Mouse (Mus musculus): ENCODE measurements around the gene Pkn1. TPM values are rescaled to one million over a fixed set of nuclear protein-coding genes. Genes with fewer than 3 reads are reported as not detected.

Pkn1 gene
- polyA plus RNA-seq, 1 experiment from 2014 or later: 22.7 TPM

- Histone ChIP-seq H3K9ac (ENCODE audit: low read length) (no peak overlapping the region), H3K4me1 (ENCODE audit: control insufficient read depth in 2 of 2, insufficient read depth in 2 of 2, low read length in 2 of 2) (peaks cover 3% of the 10 kb centered on the region in 2 experiments; a peak in 1 of 4 replicates), H3K27ac (replicated peaks in 1 of 2; ENCODE audit: control insufficient read depth in 1 of 2, insufficient read depth in 1 of 2, low read depth in 2 of 2, low read length in 2 of 2) (no peak overlapping the region), H3K4me3 (ENCODE audit: control insufficient read depth in 1 of 2, insufficient read depth in 1 of 2, low read depth in 1 of 2, low read length in 2 of 2) (no peak overlapping the region), H3K9me3 (ENCODE audit: control insufficient read depth, low read length) (no peaks in the 10 kb centered on the region), H3K27me3 (ENCODE audit: control insufficient read depth, insufficient read depth, low read length) (no peaks in the 10 kb centered on the region), H3K36me3 (ENCODE audit: control insufficient read depth, insufficient read depth, low read length) (no peaks in the 10 kb centered on the region), H3K4me2 (ENCODE audit: low read length) (no peak overlapping the region)
- ATAC-seq (ENCODE audit: insufficient number of reproducible peaks, insufficient read depth, low FRiP score, low read depth): no peak
- WGBS: 30% methylated on average over 3 of the region's 3 CpGs
These were observed 74.2 kb downstream of the Pkn1 start for GRCm38 (mm10) chr8:83624739-83625138.

- peaks cover 3% of the 10 kb centered on the region in 2 experiments; a peak in 1 of 4 replicates for H3K4me1 ChIP-seq (ENCODE audit: control insufficient read depth in 2 of 2, insufficient read depth in 2 of 2, low read length in 2 of 2)
- H3K9ac ChIP-seq (ENCODE audit: low read length): no peak overlapping the region
- 53% methylated on average over 7 of the region's 7 CpGs for WGBS
- ATAC-seq (ENCODE audit: insufficient number of reproducible peaks, insufficient read depth, low FRiP score, low read depth): no peak
- no peaks in the 10 kb centered on the region for H3K27me3 ChIP-seq (ENCODE audit: control insufficient read depth, insufficient read depth, low read length)
- H3K4me3 ChIP-seq (ENCODE audit: control insufficient read depth in 1 of 2, insufficient read depth in 1 of 2, low read depth in 1 of 2, low read length in 2 of 2): no peak overlapping the region
- no peak overlapping the region for H3K27ac ChIP-seq (replicated peaks in 1 of 2; ENCODE audit: control insufficient read depth in 1 of 2, insufficient read depth in 1 of 2, low read depth in 2 of 2, low read length in 2 of 2)
- no peak overlapping the region for H3K4me2 ChIP-seq (ENCODE audit: low read length)
- H3K36me3 ChIP-seq (ENCODE audit: control insufficient read depth, insufficient read depth, low read length): no peaks in the 10 kb centered on the region
- H3K9me3 ChIP-seq (ENCODE audit: control insufficient read depth, low read length): 0 out of 2 replicates have a peak, but pooled peaks cover under 1% of the 10 kb centered on the region
These were observed 75.4 kb downstream of the Pkn1 start for GRCm38 (mm10) chr8:83623549-83623948.

- Histone ChIP-seq H3K27me3 (ENCODE audit: control insufficient read depth, insufficient read depth, low read length) (no peaks in the 10 kb centered on the region), H3K4me2 (ENCODE audit: low read length) (peak overlapping the region; percentile 73), H3K36me3 (ENCODE audit: control insufficient read depth, insufficient read depth, low read length) (no peaks in the 10 kb centered on the region), H3K9me3 (ENCODE audit: control insufficient read depth, low read length) (0 out of 2 replicates have a peak, but pooled peaks cover 4% of the 10 kb centered on the region), H3K4me3 (ENCODE audit: control insufficient read depth in 1 of 2, insufficient read depth in 1 of 2, low read depth in 1 of 2, low read length in 2 of 2) (peak overlapping the region; percentile 31 to 36), H3K27ac (replicated peaks in 1 of 2; ENCODE audit: control insufficient read depth in 1 of 2, insufficient read depth in 1 of 2, low read depth in 2 of 2, low read length in 2 of 2) (no peak overlapping the region), H3K4me1 (ENCODE audit: control insufficient read depth in 2 of 2, insufficient read depth in 2 of 2, low read length in 2 of 2) (peaks cover 3% of the 10 kb centered on the region in 2 experiments; a peak in 1 of 4 replicates), H3K9ac (ENCODE audit: low read length) (peak overlapping the region; percentile 54)
- ATAC-seq (ENCODE audit: insufficient number of reproducible peaks, insufficient read depth, low FRiP score, low read depth): no peak
- 8% methylated on average over 23 of the region's 23 CpGs for WGBS
These were observed 76.5 kb downstream of the Pkn1 start for GRCm38 (mm10) chr8:83622389-83622989.

GRCm38 (mm10) chr8:83621691-83622388 is 77.1 kb downstream of the Pkn1 start:
- no peaks in the 10 kb centered on the region for H3K27me3 ChIP-seq (ENCODE audit: control insufficient read depth, insufficient read depth, low read length)
- 56% methylated on average over 15 of the region's 15 CpGs for WGBS
- no peaks in the 10 kb centered on the region for H3K36me3 ChIP-seq (ENCODE audit: control insufficient read depth, insufficient read depth, low read length)
- peaks cover 3% of the 10 kb centered on the region in 2 experiments; a peak in 1 of 4 replicates for H3K4me1 ChIP-seq (ENCODE audit: control insufficient read depth in 2 of 2, insufficient read depth in 2 of 2, low read length in 2 of 2)
- peak overlapping the region; percentile 54 for H3K9ac ChIP-seq (ENCODE audit: low read length)
- H3K27ac ChIP-seq (replicated peaks in 1 of 2; ENCODE audit: control insufficient read depth in 1 of 2, insufficient read depth in 1 of 2, low read depth in 2 of 2, low read length in 2 of 2): no peak overlapping the region
- H3K4me3 ChIP-seq (ENCODE audit: control insufficient read depth in 1 of 2, insufficient read depth in 1 of 2, low read depth in 1 of 2, low read length in 2 of 2): peak overlapping the region; percentile 31 to 36
- no peak for ATAC-seq (ENCODE audit: insufficient number of reproducible peaks, insufficient read depth, low FRiP score, low read depth)
- H3K9me3 ChIP-seq (ENCODE audit: control insufficient read depth, low read length): 0 out of 2 replicates have a peak, but pooled peaks cover 4% of the 10 kb centered on the region
- peak overlapping the region; percentile 73 for H3K4me2 ChIP-seq (ENCODE audit: low read length)

GRCm38 (mm10) chr8:83619568-83620285 is 79.3 kb downstream of the Pkn1 start:
- Histone ChIP-seq H3K4me1 (ENCODE audit: control insufficient read depth in 2 of 2, insufficient read depth in 2 of 2, low read length in 2 of 2) (peaks cover 3% of the 10 kb centered on the region in 2 experiments; a peak in 1 of 4 replicates), H3K4me2 (ENCODE audit: low read length) (no peak overlapping the region), H3K9ac (ENCODE audit: low read length) (no peak overlapping the region), H3K9me3 (ENCODE audit: control insufficient read depth, low read length) (0 out of 2 replicates have a peak, but pooled peaks cover 4% of the 10 kb centered on the region), H3K27ac (replicated peaks in 1 of 2; ENCODE audit: control insufficient read depth in 1 of 2, insufficient read depth in 1 of 2, low read depth in 2 of 2, low read length in 2 of 2) (no peak overlapping the region), H3K4me3 (ENCODE audit: control insufficient read depth in 1 of 2, insufficient read depth in 1 of 2, low read depth in 1 of 2, low read length in 2 of 2) (no peak overlapping the region), H3K27me3 (ENCODE audit: control insufficient read depth, insufficient read depth, low read length) (no peaks in the 10 kb centered on the region), H3K36me3 (ENCODE audit: control insufficient read depth, insufficient read depth, low read length) (no peaks in the 10 kb centered on the region)
- 84% methylated on average over 9 of the region's 9 CpGs for WGBS
- no peak for ATAC-seq (ENCODE audit: insufficient number of reproducible peaks, insufficient read depth, low FRiP score, low read depth)

- Histone ChIP-seq H3K9me3 (ENCODE audit: control insufficient read depth, low read length) (0 out of 2 replicates have a peak, but pooled peaks cover 4% of the 10 kb centered on the region), H3K4me2 (ENCODE audit: low read length) (no peak overlapping the region), H3K27ac (replicated peaks in 1 of 2; ENCODE audit: control insufficient read depth in 1 of 2, insufficient read depth in 1 of 2, low read depth in 2 of 2, low read length in 2 of 2) (no peak overlapping the region), H3K4me3 (ENCODE audit: control insufficient read depth in 1 of 2, insufficient read depth in 1 of 2, low read depth in 1 of 2, low read length in 2 of 2) (no peak overlapping the region), H3K9ac (ENCODE audit: low read length) (no peak overlapping the region), H3K27me3 (ENCODE audit: control insufficient read depth, insufficient read depth, low read length) (no peaks in the 10 kb centered on the region), H3K36me3 (ENCODE audit: control insufficient read depth, insufficient read depth, low read length) (peaks cover 6% of the 10 kb centered on the region), H3K4me1 (ENCODE audit: control insufficient read depth in 2 of 2, insufficient read depth in 2 of 2, low read length in 2 of 2) (peaks cover 3% of the 10 kb centered on the region in 2 experiments; a peak in 1 of 4 replicates)
- no peak for ATAC-seq (ENCODE audit: insufficient number of reproducible peaks, insufficient read depth, low FRiP score, low read depth)
- WGBS: 90% methylated on average over 2 of the region's 2 CpGs
These were observed 80.4 kb downstream of the Pkn1 start for GRCm38 (mm10) chr8:83618566-83618965.

- Histone ChIP-seq H3K9ac (ENCODE audit: low read length) (no peak overlapping the region), H3K27me3 (ENCODE audit: control insufficient read depth, insufficient read depth, low read length) (no peaks in the 10 kb centered on the region), H3K9me3 (ENCODE audit: control insufficient read depth, low read length) (0 out of 2 replicates have a peak, but pooled peaks cover 4% of the 10 kb centered on the region), H3K4me1 (ENCODE audit: control insufficient read depth in 2 of 2, insufficient read depth in 2 of 2, low read length in 2 of 2) (peaks cover 1 to 2% of the 10 kb centered on the region in 2 experiments; a peak in 1 of 4 replicates), H3K36me3 (ENCODE audit: control insufficient read depth, insufficient read depth, low read length) (peaks cover 20% of the 10 kb centered on the region), H3K4me3 (ENCODE audit: control insufficient read depth in 1 of 2, insufficient read depth in 1 of 2, low read depth in 1 of 2, low read length in 2 of 2) (no peak overlapping the region), H3K27ac (replicated peaks in 1 of 2; ENCODE audit: control insufficient read depth in 1 of 2, insufficient read depth in 1 of 2, low read depth in 2 of 2, low read length in 2 of 2) (no peak overlapping the region), H3K4me2 (ENCODE audit: low read length) (no peak overlapping the region)
- 81% methylated on average over 2 of the region's 2 CpGs for WGBS
- ATAC-seq (ENCODE audit: insufficient number of reproducible peaks, insufficient read depth, low FRiP score, low read depth): no peak
These were observed 81.9 kb downstream of the Pkn1 start for GRCm38 (mm10) chr8:83617111-83617510.
